Comparison of ENCODE assay signal across 18 mouse cellular contexts in the genomic region with DNA sequence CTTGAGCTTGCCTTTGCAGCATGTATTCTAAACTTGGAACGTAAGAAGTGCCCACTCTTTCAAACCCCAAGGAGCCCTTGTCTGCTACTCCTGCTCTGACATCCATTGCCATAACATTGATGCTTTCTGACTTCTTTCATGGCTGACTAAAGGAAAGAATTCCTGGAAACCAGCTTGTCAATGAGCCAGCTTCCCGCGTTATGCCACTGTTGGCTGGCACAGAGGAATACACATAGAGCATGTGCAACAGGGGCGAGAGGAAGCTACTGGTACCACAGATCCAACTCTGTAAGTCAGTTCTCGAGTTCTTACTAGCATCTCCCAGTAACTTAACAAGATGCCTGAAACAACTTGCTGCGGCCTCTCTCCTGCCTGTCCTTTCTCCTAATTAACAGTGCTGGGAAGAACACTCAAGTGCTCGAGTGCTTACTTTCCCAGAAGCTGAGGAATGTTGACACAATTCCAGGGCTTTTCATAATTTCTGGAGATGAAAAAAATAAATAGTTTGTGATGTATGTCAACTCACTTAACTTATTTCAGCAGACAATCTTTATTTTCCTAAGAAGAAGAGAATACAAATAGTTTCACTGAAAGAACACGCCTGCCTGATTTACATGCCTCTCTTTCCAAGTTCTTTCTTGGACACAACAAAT.
DNase-seq lines count a peak whose midpoint lies in the region; ATAC-seq and TF ChIP-seq lines count a peak whose summit lies in the region.
"Had no signal": no experiment of that assay in that cellular context is flagged by ENCODE, and none has a peak within 500 bp of the region (broad histone marks: within the 10 kb centered on the region; RNA-seq: fewer than 3 reads in every experiment).

No protein-coding gene starts in this region.

- H3K4me1 ChIP-seq in heart, embryonic 13.5 days = peaks cover 14% of the 10 kb centered on the region
- no peaks in the 10 kb centered on the region for H3K4me1 ChIP-seq in heart, embryonic 11.5 days (ENCODE audit: control insufficient read depth, insufficient read depth, low read length)
- H3K4me1 ChIP-seq in spleen, adult 2 months (ENCODE audit: control insufficient read depth, insufficient read depth, insufficient read length) = no peaks in the 10 kb centered on the region
- peaks cover 28% of the 10 kb centered on the region for H3K4me1 ChIP-seq in lung, embryonic 16.5 days (replicated peaks; ENCODE audit: control insufficient read depth, insufficient read depth, low read length)
- no peaks in the 10 kb centered on the region for H3K4me1 ChIP-seq in small intestine, adult 2 months (ENCODE audit: control insufficient read depth, insufficient read depth, insufficient read length, low read length)
- H3K4me1 ChIP-seq: forebrain, embryonic 13.5 days; hindbrain, embryonic 10.5 days; midbrain, embryonic 15.5 days; neural tube, embryonic 15.5 days had no signal

- ATAC-seq in heart, embryonic 13.5 days (ENCODE audit: extremely low read depth, insufficient number of reproducible peaks, low FRiP score, low TSS enrichment) = no peak
- no peak for ATAC-seq in heart, embryonic 11.5 days (replicated peaks; ENCODE audit: insufficient number of reproducible peaks, low FRiP score, low TSS enrichment)
- peak; percentile 56; the same call in 1 of the 2 replicates for ATAC-seq in lung, embryonic 16.5 days (ENCODE audit: low read depth)
- ATAC-seq: forebrain, embryonic 13.5 days; midbrain, embryonic 15.5 days had no signal

- 75% methylated on average over 8 of the region's 8 CpGs for WGBS in heart, embryonic 13.5 days
- 79% methylated on average over 8 of the region's 8 CpGs for WGBS in heart, embryonic 11.5 days (ENCODE audit: insufficient replicate concordance)
- WGBS in spleen, adult 2 months = 84% methylated on average over 8 of the region's 8 CpGs
- 41% methylated on average over 8 of the region's 8 CpGs for WGBS in lung, embryonic 16.5 days
- 69% methylated on average over 8 of the region's 8 CpGs for WGBS in small intestine, adult 2 months

- no peak overlapping the region for H3K9ac ChIP-seq in heart, embryonic 13.5 days
- no peak overlapping the region for H3K9ac ChIP-seq in heart, embryonic 11.5 days (ENCODE audit: low read depth, low read length)
- no peak overlapping the region for H3K9ac ChIP-seq in lung, embryonic 16.5 days (ENCODE audit: low read length)
- H3K9ac ChIP-seq: forebrain, embryonic 13.5 days; liver, embryonic 14.5 days; midbrain, embryonic 15.5 days; neural tube, embryonic 15.5 days had no signal

- TF ChIP-seq POLR2A in spleen, adult 2 months (IDR thresholded peaks at IDR 0.05; ENCODE audit: low read depth, low read length) = no peak
- TF ChIP-seq POLR2A in small intestine, adult 2 months (IDR thresholded peaks at IDR 0.05; ENCODE audit: low read depth, low read length) = no peak

- H3K27ac ChIP-seq in heart, embryonic 13.5 days (replicated peaks) = 0 out of 2 replicates have a peak overlapping the region, but pooled peaks have one; percentile 8
- H3K27ac ChIP-seq in heart, embryonic 11.5 days (ENCODE audit: low read depth, low read length) = no peak overlapping the region
- H3K27ac ChIP-seq in spleen, adult 2 months (ENCODE audit: insufficient read depth, low read length) = peak overlapping the region; percentile 15; the same call in 1 of the 2 replicates
- H3K27ac ChIP-seq in lung, embryonic 16.5 days (ENCODE audit: low read length) = peak overlapping the region; percentile 71
- H3K27ac ChIP-seq in small intestine, adult 2 months (ENCODE audit: insufficient read depth, low read depth, low read length) = peak overlapping the region; percentile 50; the same call in 1 of the 2 replicates
- H3K27ac ChIP-seq: forebrain, embryonic 13.5 days; hindbrain, embryonic 10.5 days; liver, embryonic 14.5 days; midbrain, embryonic 15.5 days; neural tube, embryonic 15.5 days had no signal

- no peak overlapping the region for H3K4me3 ChIP-seq in heart, embryonic 13.5 days
- no peak overlapping the region for H3K4me3 ChIP-seq in heart, embryonic 11.5 days (ENCODE audit: low read depth, low read length)
- H3K4me3 ChIP-seq in spleen, adult 2 months (ENCODE audit: extremely low read depth, insufficient read depth, insufficient read length) = no peak overlapping the region
- H3K4me3 ChIP-seq in lung, embryonic 16.5 days (ENCODE audit: low read length) = no peak overlapping the region
- H3K4me3 ChIP-seq in small intestine, adult 2 months (ENCODE audit: low read depth, low read length) = no peak overlapping the region
- H3K4me3 ChIP-seq: forebrain, embryonic 13.5 days; hindbrain, embryonic 10.5 days; midbrain, embryonic 15.5 days; neural tube, embryonic 15.5 days had no signal

- TF ChIP-seq CTCF in spleen, adult 2 months (IDR thresholded peaks at IDR 0.05; ENCODE audit: extremely low read depth, insufficient read depth, insufficient read length, insufficient replicate concordance) = no peak
- no peak for TF ChIP-seq CTCF in small intestine, adult 2 months (IDR thresholded peaks at IDR 0.05; ENCODE audit: extremely low read depth, insufficient read length, insufficient replicate concordance, low read depth, low read length)

- no peak for DNase-seq in spleen, adult 2 months (ENCODE audit: low read depth in 1 of 2, low spot score in 2 of 2)
- no peak for DNase-seq in spleen, postnatal 4 days (ENCODE audit: low spot score in 2 of 2)
- DNase-seq in embryo, embryonic 10.5 days (ENCODE audit: low spot score) = no peak
- DNase-seq in kidney, adult 8-10 months = no peak
- DNase-seq: adrenal gland, adult 8-10 months; cerebellum, adult 9-10 months; gastrocnemius, postnatal 36 days; kidney, adult 11 months; kidney, postnatal 25 days had no signal

- H3K4me2 ChIP-seq in heart, embryonic 13.5 days = no peak overlapping the region
- no peak overlapping the region for H3K4me2 ChIP-seq in heart, embryonic 11.5 days
- 0 out of 2 replicates have a peak overlapping the region, but pooled peaks have one; percentile 14 for H3K4me2 ChIP-seq in lung, embryonic 16.5 days (ENCODE audit: low read depth, low read length)
- H3K4me2 ChIP-seq: forebrain, embryonic 13.5 days; midbrain, embryonic 15.5 days; neural tube, embryonic 15.5 days had no signal

- H3K27me3 ChIP-seq in heart, embryonic 13.5 days (replicated peaks) = no peaks in the 10 kb centered on the region
- H3K27me3 ChIP-seq in heart, embryonic 11.5 days (ENCODE audit: control insufficient read depth, insufficient read depth, low read length) = no peaks in the 10 kb centered on the region
- no peaks in the 10 kb centered on the region for H3K27me3 ChIP-seq in spleen, adult 2 months (ENCODE audit: control insufficient read depth, insufficient read depth, low read length)
- H3K27me3 ChIP-seq in lung, embryonic 16.5 days (ENCODE audit: control insufficient read depth, insufficient read depth, low read depth, low read length) = no peaks in the 10 kb centered on the region
- H3K27me3 ChIP-seq in small intestine, adult 2 months (ENCODE audit: control insufficient read depth, insufficient read depth, low read length) = no peaks in the 10 kb centered on the region
- H3K27me3 ChIP-seq: forebrain, embryonic 13.5 days; midbrain, embryonic 15.5 days; neural tube, embryonic 15.5 days had no signal

- peaks cover 56% of the 10 kb centered on the region for H3K36me3 ChIP-seq in heart, embryonic 13.5 days
- H3K36me3 ChIP-seq in heart, embryonic 11.5 days (ENCODE audit: control insufficient read depth, insufficient read depth, low read length) = 0 out of 2 replicates have a peak, but pooled peaks cover 7% of the 10 kb centered on the region
- no peaks in the 10 kb centered on the region for H3K36me3 ChIP-seq in spleen, adult 2 months (ENCODE audit: control insufficient read depth, insufficient read depth, low read length)
- no peaks in the 10 kb centered on the region; the same call in 1 of the 2 replicates for H3K36me3 ChIP-seq in lung, embryonic 16.5 days (ENCODE audit: control insufficient read depth, insufficient read depth, low read length)
- H3K36me3 ChIP-seq in small intestine, adult 2 months (ENCODE audit: control insufficient read depth, insufficient read depth, low read length) = no peaks in the 10 kb centered on the region
- H3K36me3 ChIP-seq: midbrain, embryonic 15.5 days; neural tube, embryonic 15.5 days had no signal

- peaks cover 4% of the 10 kb centered on the region; the same call in 1 of the 2 replicates for H3K9me3 ChIP-seq in heart, embryonic 13.5 days
- no peaks in the 10 kb centered on the region for H3K9me3 ChIP-seq in heart, embryonic 11.5 days (replicated peaks; ENCODE audit: control insufficient read depth, low read length)
- no peaks in the 10 kb centered on the region for H3K9me3 ChIP-seq in lung, embryonic 16.5 days (ENCODE audit: control insufficient read depth, low read length)
- H3K9me3 ChIP-seq: forebrain, embryonic 13.5 days; hindbrain, embryonic 10.5 days; midbrain, embryonic 15.5 days; neural tube, embryonic 15.5 days had no signal
